Mouse (Mus musculus) thymus, adult 18-20 months (tissue): ENCODE measurements at regions not wholly inside any gene's neighbourhood (a gene's known extent, or its start where the extent isn't known, plus 50 kb on each side); places are given as distances from the start of the nearest gene placed in this dataset.

ENCODE experiments used
- DNase-seq, 2 experiments: peaks; one replicate each; pipeline ENCODE4 v3.0.0; 2022; ENCODE audit warnings: mixed read lengths in 2 of 2

GRCm38 (mm10) chr5:64703091-64703872, 99.9 kb upstream of the Klf3 start:
- DNase-seq: no peak

- DNase-seq: no peak
Observed at GRCm38 (mm10) chr5:64704144-64704543, 99.0 kb upstream of the Klf3 start.

DNA sequence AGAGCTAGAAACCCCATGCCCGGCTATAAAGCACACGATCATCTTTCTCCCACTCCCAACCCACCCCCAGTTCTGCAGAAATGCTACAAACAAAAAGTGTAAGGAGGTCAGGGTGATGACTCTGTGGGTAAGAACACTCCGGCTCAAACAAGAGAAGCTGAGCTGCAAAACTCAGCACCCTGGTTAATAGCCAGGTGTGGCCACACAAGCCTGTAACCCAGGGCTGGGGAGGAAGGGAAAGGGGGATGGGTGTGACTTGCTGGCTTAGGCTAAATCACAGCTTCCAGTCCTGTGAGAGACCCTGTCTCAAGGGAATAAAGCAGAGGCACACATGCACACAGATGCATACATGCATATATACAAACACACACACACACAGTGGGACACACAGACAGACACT, 96.6 kb upstream of the Klf3 start:
- DNase-seq: no peak

GRCm38 (mm10) chr5:64709146-64709545, 94.0 kb upstream of the Klf3 start:
- DNase-seq: no peak

DNA sequence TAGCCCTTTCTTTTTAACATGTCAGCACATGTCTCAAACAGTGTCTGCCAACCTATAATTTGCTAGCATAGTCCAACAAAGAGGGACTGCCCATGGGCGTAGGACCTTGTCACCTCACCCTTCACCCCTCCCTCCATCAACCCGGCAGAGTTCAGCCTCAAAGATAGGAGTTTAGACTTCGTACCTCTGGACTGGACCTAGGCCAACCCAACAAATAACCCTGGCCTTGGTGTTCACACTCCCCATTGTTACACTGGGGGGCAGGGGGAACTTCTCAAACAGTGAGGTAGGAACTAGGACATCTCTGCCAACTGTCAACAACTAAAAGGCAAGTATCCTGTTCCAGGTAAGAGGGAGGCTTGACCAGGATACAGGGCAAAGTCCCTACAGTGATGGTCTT, 93.0 kb upstream of the Klf3 start:
- DNase-seq: no peak

DNA sequence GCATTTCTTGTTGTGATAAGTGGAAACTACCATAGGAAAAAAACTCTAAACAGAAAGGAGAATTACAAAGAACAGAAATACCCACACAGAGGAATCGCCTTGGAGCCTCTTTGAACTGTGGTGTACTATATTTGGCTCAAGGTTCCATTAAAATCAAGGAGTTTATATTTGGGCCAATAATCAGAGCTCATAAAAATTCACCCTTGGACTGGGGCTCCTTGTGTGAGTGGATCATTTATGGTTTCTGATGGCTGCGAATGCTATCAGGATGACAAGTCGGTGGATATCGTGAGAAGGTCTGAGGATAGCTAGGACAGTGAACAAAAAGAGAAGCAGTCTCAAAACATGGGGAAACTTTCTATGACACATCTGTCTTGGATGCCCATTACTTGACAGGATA, 92.2 kb upstream of the Klf3 start:
- no peak for DNase-seq

- no peak for DNase-seq
Observed at GRCm38 (mm10) chr5:64714221-64714653, 89.0 kb upstream of the Klf3 start.

DNA sequence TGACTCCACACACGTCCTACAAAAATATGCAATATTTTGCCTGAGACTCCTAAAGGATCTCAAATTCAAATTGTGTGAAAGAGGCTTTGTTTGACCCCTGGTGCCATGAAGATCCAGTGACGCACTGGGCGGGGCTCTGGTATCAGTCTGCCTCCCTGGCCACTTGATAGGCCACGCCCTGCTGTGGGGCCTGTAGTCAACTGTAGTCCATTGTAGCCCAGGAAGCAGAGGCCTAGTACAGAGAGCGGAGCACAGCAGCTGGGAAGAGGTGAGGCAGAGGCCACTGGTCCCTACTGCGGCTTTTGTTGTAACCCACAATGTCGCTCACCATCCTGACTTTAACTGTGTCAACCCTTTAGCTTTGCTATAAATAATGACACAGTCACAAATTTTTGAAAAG, 88.5 kb upstream of the Klf3 start:
- no peak for DNase-seq

DNA sequence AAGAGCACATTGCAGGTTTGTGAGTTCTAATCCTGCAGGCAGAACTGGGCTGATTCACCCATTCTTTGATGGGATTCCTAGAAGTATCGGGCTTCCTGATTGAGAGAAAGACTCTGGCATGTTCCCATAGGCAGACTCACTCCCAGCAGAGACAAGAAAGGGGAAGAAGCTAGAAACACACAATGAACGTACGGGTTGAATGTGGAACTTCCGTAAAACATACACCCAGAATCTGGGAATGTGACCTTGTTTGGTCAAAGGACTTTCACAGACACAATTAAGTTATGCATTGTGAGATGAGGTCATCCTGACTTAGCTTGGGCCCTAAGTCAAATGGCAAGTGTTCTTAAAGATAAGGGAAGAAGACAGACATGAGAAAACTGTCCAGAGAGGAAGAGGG, 86.6 kb upstream of the Klf3 start:
- DNase-seq: no peak

DNA sequence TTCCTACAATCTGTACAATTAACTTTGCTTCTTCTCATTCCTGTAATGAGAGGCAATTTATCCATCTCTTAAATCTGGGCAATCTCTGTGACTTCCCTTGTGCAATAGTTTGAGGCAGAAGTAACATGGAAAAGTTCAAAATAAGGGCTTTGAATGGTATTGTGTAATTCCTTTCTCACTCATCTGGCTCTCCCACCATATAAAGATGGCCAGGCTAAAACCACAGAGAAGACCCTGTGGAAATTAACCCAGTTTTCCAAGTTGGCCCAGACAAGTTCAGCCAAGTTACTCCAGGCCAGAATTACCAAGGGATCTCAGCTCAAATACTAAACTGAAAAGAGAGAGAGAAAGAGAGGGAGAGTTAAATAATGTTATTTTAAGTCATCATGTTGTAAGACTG, 81.0 kb upstream of the Klf3 start:
- no peak for DNase-seq

- no peak for DNase-seq
Observed at GRCm38 (mm10) chr5:64727847-64728246, 75.3 kb upstream of the Klf3 start.

GRCm38 (mm10) chr5:64732356-64732755, 70.8 kb upstream of the Klf3 start:
- DNase-seq: no peak

DNA sequence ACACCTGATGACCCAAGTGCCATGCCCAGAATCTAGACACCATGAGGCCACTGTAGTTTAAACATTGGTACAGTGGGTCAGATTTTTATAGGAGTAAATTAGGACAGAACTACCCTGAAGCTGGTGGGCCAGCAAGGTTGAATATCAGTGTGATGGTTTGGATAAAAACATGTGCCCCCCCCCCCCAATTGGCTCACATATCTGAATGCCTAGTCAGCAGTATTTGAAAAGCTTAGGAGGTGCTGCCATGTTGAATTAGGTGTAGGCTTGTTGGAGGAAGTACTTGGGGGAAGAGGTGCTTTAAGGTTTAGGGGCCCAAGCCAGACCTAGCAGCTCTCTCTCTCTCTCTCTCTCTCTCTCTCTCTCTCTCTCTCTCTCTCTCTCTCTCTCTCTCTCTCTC, 66.2 kb upstream of the Klf3 start:
- DNase-seq: no peak

- DNase-seq: no peak
Observed at GRCm38 (mm10) chr5:64738096-64738780, 65.0 kb upstream of the Klf3 start.

- no peak for DNase-seq
Observed at GRCm38 (mm10) chr5:64738781-64739310, 64.3 kb upstream of the Klf3 start.

DNA sequence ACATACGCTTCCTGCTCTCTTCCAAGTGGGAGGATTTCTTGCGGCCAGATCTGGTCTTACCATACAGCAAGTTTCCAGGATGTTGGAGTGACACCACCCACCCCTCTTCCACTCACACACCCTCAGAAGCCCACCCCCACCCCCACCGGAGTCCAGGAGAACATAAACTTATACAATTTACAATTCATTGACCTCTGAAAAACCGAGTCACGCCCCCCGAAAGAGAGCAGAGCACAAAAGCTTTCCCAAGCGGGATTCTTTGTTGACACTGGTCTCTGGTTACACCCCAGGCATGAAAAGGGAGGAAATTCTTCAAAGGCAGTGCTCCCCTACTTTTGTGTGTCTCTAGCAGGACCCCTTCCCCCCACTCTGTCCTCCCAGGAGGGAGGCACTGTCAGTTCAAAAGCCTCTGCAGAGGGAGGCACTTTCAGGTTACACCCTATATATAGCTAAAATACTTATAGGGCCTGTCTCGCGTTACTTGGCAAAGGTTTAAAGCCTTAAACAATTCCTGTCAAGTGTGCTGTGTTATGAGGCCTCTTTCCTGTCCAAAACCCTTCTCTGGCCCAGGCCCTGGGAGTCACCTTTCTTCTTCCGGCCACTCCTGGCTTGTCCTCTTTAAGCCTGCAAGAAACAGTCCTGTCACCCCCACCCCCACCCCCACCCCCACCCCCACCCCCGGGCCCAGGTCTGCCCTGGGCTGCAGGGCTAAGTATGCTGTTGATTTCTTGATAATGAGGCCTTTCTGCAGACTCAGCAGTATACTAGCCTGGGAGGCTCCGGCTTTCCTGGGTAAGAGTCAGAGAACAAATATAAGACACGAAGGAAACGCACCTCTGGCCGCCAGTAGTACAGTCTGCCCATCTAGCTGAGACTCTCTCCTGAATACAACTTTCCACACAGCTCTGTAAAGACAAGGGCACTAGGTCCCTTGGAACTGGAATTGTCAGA, 63.6 kb upstream of the Klf3 start:
- DNase-seq: no peak

- DNase-seq: no peak
Observed at GRCm38 (mm10) chr5:64744041-64744440, 59.1 kb upstream of the Klf3 start.

- no peak for DNase-seq
Observed at GRCm38 (mm10) chr5:64744455-64744854, 58.7 kb upstream of the Klf3 start.

- DNase-seq: no peak
Observed at GRCm38 (mm10) chr5:64747461-64747860, 55.7 kb upstream of the Klf3 start.

DNA sequence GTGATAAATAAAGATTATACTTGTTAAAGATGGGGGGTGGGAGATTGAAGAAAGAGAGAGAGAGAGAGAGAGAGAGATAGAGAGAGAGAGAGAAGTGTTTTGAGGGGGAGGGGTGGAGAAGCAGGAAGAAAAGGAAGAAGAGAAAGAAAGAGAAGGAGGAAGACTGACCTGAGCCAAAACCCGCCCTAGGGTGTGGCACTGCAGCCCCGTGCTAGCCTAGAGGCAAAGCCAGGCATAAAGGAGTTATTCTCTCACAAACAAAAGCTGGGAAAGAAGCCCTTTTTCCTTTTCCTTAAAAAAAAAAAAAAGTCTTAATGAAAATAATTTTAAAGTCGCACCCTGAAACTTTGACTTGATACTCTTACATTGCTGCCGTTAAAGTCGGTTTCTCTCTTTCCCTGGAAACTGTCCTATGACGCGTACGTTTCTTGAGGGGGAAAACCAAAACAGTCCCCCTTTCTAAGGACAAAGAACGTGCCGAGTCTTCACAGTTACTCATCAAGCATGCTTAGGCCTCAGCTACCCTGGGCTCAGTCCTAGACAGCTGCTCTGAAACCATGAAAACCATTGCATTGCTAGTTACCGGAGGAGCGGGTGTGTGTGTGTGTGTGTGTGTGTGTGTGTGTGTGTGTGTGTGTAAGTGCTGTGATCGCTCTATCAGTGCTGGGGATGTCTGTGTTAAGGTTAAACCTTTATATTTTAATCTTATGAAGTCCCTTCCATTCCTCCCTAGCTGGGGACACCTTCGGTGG, 53.6 kb upstream of the Klf3 start:
- no peak for DNase-seq

GRCm38 (mm10) chr5:64750406-64750805, 52.8 kb upstream of the Klf3 start:
- no peak for DNase-seq

DNA sequence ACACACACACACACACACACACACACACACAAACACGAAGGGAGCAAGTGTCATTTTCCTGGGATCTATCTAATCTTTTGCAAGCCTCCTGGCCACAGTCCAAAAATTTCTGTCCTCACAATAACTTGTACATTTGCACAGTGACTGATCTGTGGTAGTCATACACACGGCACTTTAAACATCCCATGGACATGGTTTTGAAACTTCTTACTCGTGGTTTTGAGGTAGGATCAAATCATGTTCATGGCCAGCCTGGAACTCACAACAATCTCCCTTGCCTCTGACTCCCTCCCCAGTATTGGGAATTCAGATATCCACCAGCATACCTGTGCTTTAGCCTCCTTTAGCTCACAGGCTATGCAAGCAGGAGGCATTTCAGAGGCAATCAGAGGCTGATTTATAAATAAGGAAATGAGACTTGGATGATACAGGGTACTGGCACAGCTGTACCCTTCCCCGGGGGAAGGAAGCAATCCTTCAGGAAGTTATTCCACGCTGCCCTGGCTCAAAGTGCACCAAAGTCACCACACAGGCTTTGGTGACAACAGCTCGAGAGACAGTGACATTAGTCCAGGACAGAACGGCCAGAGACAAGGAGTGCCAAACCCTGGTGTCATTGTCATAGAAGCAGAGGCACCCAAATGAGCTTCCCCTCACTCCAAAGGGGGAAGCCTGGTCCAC, 52.1 kb upstream of the Klf3 start:
- DNase-seq: no peak
